Mouse (Mus musculus) brown adipose tissue, adult 24 weeks (tissue): ENCODE data around the gene Rpl3. TPM values are rescaled to one million over a fixed set of nuclear protein-coding genes. Genes with fewer than 3 reads are reported as not detected.
"Not testable (repeated sequence)": the region's sequence is repeated elsewhere in the genome, so short reads cannot be mapped to it uniquely, and the experiment has no call there.

ENCODE experiments used
- H3K27ac ChIP-seq: fragments of 200-500 bp; replicated peaks from 2 replicates; pipeline ENCODE4 v1.5.1; 2012; ENCODE audit warnings: low read depth, mild to moderate bottlenecking, low read length
- H3K4me1 ChIP-seq: fragments of 200-500 bp; 2 replicates; pipeline ENCODE4 v1.6.1; 2012; ENCODE audit warnings: low read length, mixed read lengths; ENCODE audit not compliant: control insufficient read depth, insufficient read depth, insufficient read length
- H3K4me3 ChIP-seq: fragments of 200-500 bp; 2 replicates; pipeline ENCODE4 v1.5.1; 2012; ENCODE audit warnings: low read depth, mild to moderate bottlenecking, low read length, moderate library complexity; ENCODE audit not compliant: insufficient read depth
- polyA plus RNA-seq: library from polyadenylated mRNA; stranded (reverse); fragments of >200 nt; gene quantifications from 2 replicates; pipeline ENCODE4 v1.2.4, GENCODE M21; 2012; ENCODE audit not compliant: missing spikeins, insufficient read depth, insufficient read length

Gene Rpl3
- polyA plus RNA-seq, 1 experiment = 424 TPM

GRCm38 (mm10) chr15:80124651-80125050 is 33.0 kb upstream of the Rpl3 start:
- Histone ChIP-seq H3K27ac (no peak overlapping the region), H3K4me1 (no peaks in the 10 kb centered on the region), H3K4me3 (no peak overlapping the region)

GRCm38 (mm10) chr15:80122431-80122830 is 30.8 kb upstream of the Rpl3 start:
- H3K27ac ChIP-seq, H3K4me3 ChIP-seq, H3K4me1 ChIP-seq: not testable (repeated sequence)

GRCm38 (mm10) chr15:80121721-80122325 is 30.2 kb upstream of the Rpl3 start:
- no peaks in the 10 kb centered on the region for H3K4me1 ChIP-seq
- no peak overlapping the region for H3K4me3 ChIP-seq
- H3K27ac ChIP-seq = no peak overlapping the region

- Histone ChIP-seq H3K27ac (no peak overlapping the region), H3K4me3 (no peak overlapping the region), H3K4me1 (no peaks in the 10 kb centered on the region)
Observed at GRCm38 (mm10) chr15:80119076-80119475, 27.4 kb upstream of the Rpl3 start.

- no peak overlapping the region for H3K4me3 ChIP-seq
- H3K4me1 ChIP-seq = no peaks in the 10 kb centered on the region
- no peak overlapping the region for H3K27ac ChIP-seq
Observed at GRCm38 (mm10) chr15:80117154-80117553, 25.5 kb upstream of the Rpl3 start.

GRCm38 (mm10) chr15:80115866-80116794 is 24.5 kb upstream of the Rpl3 start:
- no peaks in the 10 kb centered on the region for H3K4me1 ChIP-seq
- no peak overlapping the region for H3K27ac ChIP-seq
- H3K4me3 ChIP-seq = no peak overlapping the region

GRCm38 (mm10) chr15:80115256-80115655 is 23.6 kb upstream of the Rpl3 start:
- Histone ChIP-seq H3K4me3 (no peak overlapping the region), H3K27ac (no peak overlapping the region), H3K4me1 (no peaks in the 10 kb centered on the region)

GRCm38 (mm10) chr15:80114414-80114813 is 22.7 kb upstream of the Rpl3 start:
- Histone ChIP-seq H3K27ac (no peak overlapping the region), H3K4me3 (no peak overlapping the region), H3K4me1 (no peaks in the 10 kb centered on the region)

GRCm38 (mm10) chr15:80112499-80112898 is 20.8 kb upstream of the Rpl3 start:
- Histone ChIP-seq H3K4me3 (no peak overlapping the region), H3K4me1 (no peaks in the 10 kb centered on the region), H3K27ac (no peak overlapping the region)

- Histone ChIP-seq H3K4me1 (no peaks in the 10 kb centered on the region), H3K27ac (no peak overlapping the region), H3K4me3 (no peak overlapping the region)
Observed at GRCm38 (mm10) chr15:80111436-80111835, 19.8 kb upstream of the Rpl3 start.

GRCm38 (mm10) chr15:80107575-80107974 is 15.9 kb upstream of the Rpl3 start:
- Histone ChIP-seq H3K4me3 (no peak overlapping the region), H3K4me1 (no peaks in the 10 kb centered on the region), H3K27ac (no peak overlapping the region)

GRCm38 (mm10) chr15:80107143-80107542 is 15.5 kb upstream of the Rpl3 start:
- Histone ChIP-seq H3K4me3 (no peak overlapping the region), H3K4me1 (no peaks in the 10 kb centered on the region), H3K27ac (no peak overlapping the region)

GRCm38 (mm10) chr15:80105490-80106410 is 14.1 kb upstream of the Rpl3 start:
- H3K27ac ChIP-seq = no peak overlapping the region
- H3K4me3 ChIP-seq = no peak overlapping the region
- H3K4me1 ChIP-seq = no peaks in the 10 kb centered on the region

GRCm38 (mm10) chr15:80102495-80102894 is 10.8 kb upstream of the Rpl3 start:
- H3K27ac ChIP-seq = no peak overlapping the region
- no peaks in the 10 kb centered on the region; the same call in 1 of the 2 replicates for H3K4me1 ChIP-seq
- no peak overlapping the region for H3K4me3 ChIP-seq

GRCm38 (mm10) chr15:80101503-80101902 is 9.8 kb upstream of the Rpl3 start:
- H3K4me3 ChIP-seq = no peak overlapping the region
- no peaks in the 10 kb centered on the region; the same call in 1 of the 2 replicates for H3K4me1 ChIP-seq
- H3K27ac ChIP-seq = no peak overlapping the region
